Mouse (Mus musculus): ENCODE results near the gene Fbxw8.

The Fbxw8 gene

GRCm38 (mm10) chr5:118154839-118155564 is at the start of gene Fbxw8:
Gene Fbxw8, minus strand, starts transcription at chr5:118155464.
- peak; percentile 77 for DNase-seq (ENCODE audit: low read depth, low spot score)

GRCm38 (mm10) chr5:118204675-118205440 is 49.6 kb upstream of the Fbxw8 start:
- DNase-seq (ENCODE audit: low read depth, low spot score): no peak

- DNase-seq (ENCODE audit: low read depth, low spot score): no peak
Observed at GRCm38 (mm10) chr5:118199670-118200069, 44.4 kb upstream of the Fbxw8 start.

GRCm38 (mm10) chr5:118197421-118197820 is 42.2 kb upstream of the Fbxw8 start:
- no peak for DNase-seq (ENCODE audit: low read depth, low spot score)

GRCm38 (mm10) chr5:118192221-118192620 is 37.0 kb upstream of the Fbxw8 start:
- no peak for DNase-seq (ENCODE audit: low read depth, low spot score)

- DNase-seq (ENCODE audit: low read depth, low spot score): no peak
Observed at GRCm38 (mm10) chr5:118190491-118190890, 35.2 kb upstream of the Fbxw8 start.

- no peak for DNase-seq (ENCODE audit: low read depth, low spot score)
Observed at GRCm38 (mm10) chr5:118188356-118188755, 33.1 kb upstream of the Fbxw8 start.

GRCm38 (mm10) chr5:118186903-118187633 is 31.8 kb upstream of the Fbxw8 start:
- no peak for DNase-seq (ENCODE audit: low read depth, low spot score)

GRCm38 (mm10) chr5:118177640-118178039 is 22.4 kb upstream of the Fbxw8 start:
- DNase-seq (ENCODE audit: low read depth, low spot score): no peak

GRCm38 (mm10) chr5:118175137-118175536 is 19.9 kb upstream of the Fbxw8 start:
- DNase-seq (ENCODE audit: low read depth, low spot score): no peak

- no peak for DNase-seq (ENCODE audit: low read depth, low spot score)
Observed at GRCm38 (mm10) chr5:118174310-118175009, 19.2 kb upstream of the Fbxw8 start.

GRCm38 (mm10) chr5:118172078-118172723 is 16.9 kb upstream of the Fbxw8 start:
- DNase-seq (ENCODE audit: low read depth, low spot score): no peak

- DNase-seq (ENCODE audit: low read depth, low spot score): no peak
Observed at GRCm38 (mm10) chr5:118171665-118172064, 16.4 kb upstream of the Fbxw8 start.

- no peak for DNase-seq (ENCODE audit: low read depth, low spot score)
Observed at GRCm38 (mm10) chr5:118170888-118171529, 15.7 kb upstream of the Fbxw8 start.

- no peak for DNase-seq (ENCODE audit: low read depth, low spot score)
Observed at GRCm38 (mm10) chr5:118169222-118170221, 14.3 kb upstream of the Fbxw8 start.

- no peak for DNase-seq (ENCODE audit: low read depth, low spot score)
Observed at GRCm38 (mm10) chr5:118167561-118167995, 12.3 kb upstream of the Fbxw8 start.

GRCm38 (mm10) chr5:118165462-118165861 is 10.2 kb upstream of the Fbxw8 start:
- DNase-seq (ENCODE audit: low read depth, low spot score): no peak

GRCm38 (mm10) chr5:118164581-118164980 is 9.3 kb upstream of the Fbxw8 start, which contains the start of gene Hrk:
Gene Hrk, plus strand, starts transcription at chr5:118164648.
- DNase-seq (ENCODE audit: low read depth, low spot score): no peak

- no peak for DNase-seq (ENCODE audit: low read depth, low spot score)
Observed at GRCm38 (mm10) chr5:118160691-118161090, 5.4 kb upstream of the Fbxw8 start.
